ENCODE assay signal across 14 mouse cellular contexts in the genomic region with DNA sequence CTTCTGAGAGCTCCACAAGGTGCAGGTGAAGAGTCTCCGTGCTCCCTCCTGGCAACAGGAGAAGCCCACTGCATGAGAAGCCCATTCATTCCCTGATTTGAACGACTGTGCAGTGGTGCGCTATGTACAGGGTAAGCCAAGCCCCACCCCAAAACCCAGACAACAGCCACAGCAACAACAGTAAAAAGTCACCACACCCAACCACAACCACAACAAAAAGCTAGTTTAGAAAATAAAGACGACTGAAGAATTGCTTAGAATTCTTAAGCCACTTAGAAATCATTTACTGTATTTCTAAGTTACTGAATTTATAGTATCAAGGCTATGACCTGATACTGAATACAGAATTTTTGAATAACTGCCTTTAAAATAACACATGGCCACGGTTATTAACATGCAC. TPM values are rescaled to one million over a fixed set of nuclear protein-coding genes. Genes with fewer than 3 reads are reported as not detected.
DNase-seq lines count a peak whose midpoint lies in the region; ATAC-seq and TF ChIP-seq lines count a peak whose summit lies in the region.
"Had no signal": no experiment of that assay in that cellular context is flagged by ENCODE, and none has a peak within 500 bp of the region (broad histone marks: within the 10 kb centered on the region; RNA-seq: fewer than 3 reads in every experiment).

No protein-coding gene starts in this region.

- no peaks in the 10 kb centered on the region for H3K27me3 ChIP-seq in myocyte (ENCODE audit: control insufficient read depth, insufficient read depth, insufficient read length)
- no peaks in the 10 kb centered on the region for H3K27me3 ChIP-seq in forebrain, embryonic 16.5 days (replicated peaks; ENCODE audit: control insufficient read depth, insufficient read depth, low read length)
- H3K27me3 ChIP-seq: forebrain, embryonic 15.5 days; heart, embryonic 12.5 days; hindbrain, embryonic 15.5 days; neural tube, embryonic 13.5 days had no signal

- H3K4me1 ChIP-seq in lung, adult 2 months (ENCODE audit: control insufficient read depth, insufficient read depth, low read length): no peaks in the 10 kb centered on the region
- H3K4me1 ChIP-seq in forebrain, embryonic 16.5 days (replicated peaks; ENCODE audit: control insufficient read depth, insufficient read depth, low read length): no peaks in the 10 kb centered on the region
- H3K4me1 ChIP-seq: forebrain, embryonic 15.5 days; heart, embryonic 12.5 days; hindbrain, embryonic 15.5 days; neural tube, embryonic 13.5 days had no signal

- peak; percentile 3 for DNase-seq in lung, postnatal 25 days (ENCODE audit: low spot score)
- DNase-seq in lung, adult 2 months: no peak
- DNase-seq in R1 (ENCODE audit: low read depth, low spot score): peak; percentile 14
- DNase-seq in thymus, postnatal 14 days: peak; percentile 66
- DNase-seq in kidney, postnatal 25 days: no peak
- DNase-seq: cerebellum, adult 11-12 months had no signal

- no peak for TF ChIP-seq CTCF in lung, adult 2 months (IDR thresholded peaks at IDR 0.05; ENCODE audit: insufficient read depth, low read length)

- no peak for ATAC-seq in forebrain, embryonic 16.5 days
- ATAC-seq in granulocyte monocyte progenitor cell, adult 5-6 weeks (replicated peaks; ENCODE audit: poor library complexity, severe bottlenecking): no peak
- ATAC-seq: forebrain, embryonic 15.5 days had no signal

- H3K9me3 ChIP-seq in forebrain, embryonic 16.5 days (ENCODE audit: control insufficient read depth, low read length): no peaks in the 10 kb centered on the region
- H3K9me3 ChIP-seq: forebrain, embryonic 15.5 days; heart, embryonic 12.5 days; hindbrain, embryonic 15.5 days; neural tube, embryonic 13.5 days had no signal

- 85% methylated on average over 5 of the region's 5 CpGs for WGBS in lung, adult 2 months
- 94% methylated on average over 5 of the region's 5 CpGs for WGBS in forebrain, embryonic 16.5 days

- H3ac ChIP-seq in myocyte (ENCODE audit: control insufficient read depth, insufficient read length): no peak overlapping the region

- peak overlapping the region; percentile 8 for H3K4me2 ChIP-seq in myocyte (ENCODE audit: low read depth)
- no peak overlapping the region for H3K4me2 ChIP-seq in forebrain, embryonic 16.5 days (ENCODE audit: low read length)
- H3K4me2 ChIP-seq: forebrain, embryonic 15.5 days; heart, embryonic 12.5 days; hindbrain, embryonic 15.5 days; neural tube, embryonic 13.5 days had no signal

- no peak overlapping the region for H3K9ac ChIP-seq in forebrain, embryonic 16.5 days (replicated peaks; ENCODE audit: low read depth, low read length)
- H3K9ac ChIP-seq: forebrain, embryonic 15.5 days; heart, embryonic 12.5 days; hindbrain, embryonic 15.5 days; neural tube, embryonic 13.5 days had no signal

- H3K4me3 ChIP-seq in lung, adult 2 months (replicated peaks; ENCODE audit: extremely low read depth, low read depth, low read length): no peak overlapping the region
- no peak overlapping the region for H3K4me3 ChIP-seq in myocyte
- no peak overlapping the region for H3K4me3 ChIP-seq in forebrain, embryonic 16.5 days (replicated peaks; ENCODE audit: low read length)
- H3K4me3 ChIP-seq: forebrain, embryonic 15.5 days; heart, embryonic 12.5 days; hindbrain, embryonic 15.5 days; neural tube, embryonic 13.5 days had no signal

- no peaks in the 10 kb centered on the region for H3K79me2 ChIP-seq in myocyte (ENCODE audit: control insufficient read depth, insufficient read depth)

- no peak for TF ChIP-seq POLR2A in lung, adult 2 months (IDR thresholded peaks at IDR 0.05; ENCODE audit: borderline replicate concordance, extremely low read depth, low read depth, low read length)
- TF ChIP-seq POLR2A in myocyte (IDR thresholded peaks at IDR 0.05; ENCODE audit: insufficient read length, low read depth): no peak

- H3K27ac ChIP-seq in forebrain, embryonic 16.5 days (ENCODE audit: low read length): no peak overlapping the region
- H3K27ac ChIP-seq: forebrain, embryonic 15.5 days; hindbrain, embryonic 15.5 days; kidney, postnatal 0 days; neural tube, embryonic 13.5 days had no signal

- H3K36me3 ChIP-seq in myocyte (ENCODE audit: control insufficient read depth, insufficient read depth): peaks cover 47% of the 10 kb centered on the region
- H3K36me3 ChIP-seq in forebrain, embryonic 16.5 days (ENCODE audit: control insufficient read depth, insufficient read depth): peaks cover 28% of the 10 kb centered on the region

TF ChIP-seq in myocyte, 11 proteins besides CTCF, POLR2A, EP300 and RAD21:
- no peak for TF ChIP-seq E2F4 (IDR thresholded peaks at IDR 0.05; ENCODE audit: insufficient read depth)
- no peak for TF ChIP-seq MYOG (IDR thresholded peaks at IDR 0.05; ENCODE audit: control insufficient read depth in 1 of 3, insufficient read depth in 1 of 3, insufficient read length in 2 of 3, low read depth in 2 of 3)
- no peak for TF ChIP-seq USF1 (IDR thresholded peaks at IDR 0.05; ENCODE audit: low read depth)

RNA-seq across cellular contexts. Expression of a gene that starts 41.9 kb away (rescaled TPM):
- polyA plus RNA-seq in lung, adult 2 months (2012; rRNA removed): 14.7 and 18.4 TPM in 2 replicates
- polyA plus RNA-seq in myocyte (2012; fragmentation: generic; extraction: Trizol): 18.4 TPM
- polyA plus RNA-seq in forebrain, embryonic 16.5 days (2015; fragmentation: Nextera tagmentation; extraction: Ambion mirVana): 41.8 and 50.8 TPM in 2 replicates
- 53.7 and 67.1 TPM in 2 replicates for total RNA-seq in granulocyte monocyte progenitor cell, adult 5-6 weeks (2014; fragmentation: Nextera tagmentation)
- 51.3 and 58.7 TPM in 2 replicates for total RNA-seq in granulocyte monocyte progenitor cell, adult 5-6 weeks (2017)

RNA-seq across cellular contexts. Expression of a gene that starts 56.4 kb away (rescaled TPM):
- polyA plus RNA-seq in lung, adult 2 months (2012; rRNA removed): 0.80 and 1.5 TPM in 2 replicates
- 1.7 TPM for polyA plus RNA-seq in myocyte (2012; fragmentation: generic; extraction: Trizol)
- polyA plus RNA-seq in forebrain, embryonic 16.5 days (2015; fragmentation: Nextera tagmentation; extraction: Ambion mirVana): 5.2 and 6.0 TPM in 2 replicates
- 13.3 and 14.2 TPM in 2 replicates for total RNA-seq in granulocyte monocyte progenitor cell, adult 5-6 weeks (2014; fragmentation: Nextera tagmentation)
- total RNA-seq in granulocyte monocyte progenitor cell, adult 5-6 weeks (2017): 10.3 and 10.8 TPM in 2 replicates

Comparison
In these comparisons a context has a peak if more than half of its experiments do, and no peak if none do; other contexts are left out.
1. DNase-seq: peak in lung, postnatal 25 days (single experiment), R1 (single experiment) and thymus, postnatal 14 days (single experiment); none in lung, adult 2 months (single experiment) and kidney, postnatal 25 days (0 of 2).